ENCODE assay signal across 22 mouse cellular contexts in the genomic region with DNA sequence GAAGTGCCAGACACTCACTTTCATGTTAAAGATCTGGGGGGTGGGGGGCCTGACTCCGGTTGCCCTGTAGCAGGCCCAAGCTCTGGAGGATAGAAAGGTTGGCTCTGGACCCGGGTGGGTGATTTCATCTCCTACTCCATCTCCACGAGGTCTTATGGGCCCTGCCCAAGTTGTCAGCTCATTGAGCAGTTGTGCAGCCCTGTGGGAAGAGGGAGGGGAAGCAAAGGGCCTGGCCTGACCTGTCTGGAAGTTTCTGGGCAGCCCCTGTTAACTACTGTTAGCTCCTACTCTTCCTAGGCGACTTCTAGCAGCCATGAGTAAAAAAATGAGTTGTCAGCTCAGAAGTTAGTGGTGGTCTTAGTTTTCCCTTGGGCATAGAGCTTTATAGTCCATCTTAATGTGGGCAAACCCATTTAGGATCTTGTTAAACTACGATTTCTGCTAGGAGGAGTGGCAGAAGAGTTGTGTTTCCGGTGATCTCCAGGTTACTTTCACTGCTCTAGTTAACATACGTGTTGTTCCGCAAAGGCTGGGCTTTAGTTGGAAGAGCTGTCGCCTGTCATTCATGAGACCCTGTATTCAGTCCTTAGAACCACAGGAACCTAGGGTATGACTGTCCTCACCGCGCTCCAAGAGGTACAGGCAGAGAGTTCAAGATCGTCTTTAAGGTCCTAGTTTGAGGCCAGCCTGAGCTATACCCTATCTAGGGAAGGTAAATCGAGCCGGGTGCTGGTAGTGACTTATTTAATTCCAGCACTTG. TPM values are rescaled to one million over a fixed set of nuclear protein-coding genes. Genes with fewer than 3 reads are reported as not detected.
DNase-seq lines count a peak whose midpoint lies in the region; ATAC-seq lines count a peak whose summit lies in the region.
"Had no signal": no experiment of that assay in that cellular context is flagged by ENCODE, and none has a peak within 500 bp of the region (broad histone marks: within the 10 kb centered on the region; RNA-seq: fewer than 3 reads in every experiment).

No protein-coding gene starts in this region.

- H3K4me3 ChIP-seq in forebrain, embryonic 13.5 days, result no peak overlapping the region
- H3K4me3 ChIP-seq in forebrain, embryonic 11.5 days (ENCODE audit: low read depth, low read length), result no peak overlapping the region
- 0 out of 2 replicates have a peak overlapping the region, but pooled peaks have one; percentile 4 for H3K4me3 ChIP-seq in midbrain, embryonic 12.5 days
- no peak overlapping the region for H3K4me3 ChIP-seq in midbrain, embryonic 11.5 days (ENCODE audit: low read depth, low read length)
- peak overlapping the region; percentile 83 for H3K4me3 ChIP-seq in liver, embryonic 13.5 days (replicated peaks)
- H3K4me3 ChIP-seq: embryonic facial prominence, embryonic 15.5 days; left cerebral cortex, adult 2 months; limb, embryonic 13.5 days; neural tube, embryonic 13.5 days had no signal

- DNase-seq in forebrain, embryonic 11.5 days (ENCODE audit: low spot score), result no peak
- no peak for DNase-seq in midbrain, embryonic 11.5 days (ENCODE audit: low spot score, missing footprints)
- no peak for DNase-seq in liver, embryonic 13.5 days
- DNase-seq in embryo, embryonic 9.5 days (ENCODE audit: extremely low spot score), result no peak
- no peak for DNase-seq in kidney, adult 8-10 months
- DNase-seq in adrenal gland, postnatal 36 days, result no peak
- DNase-seq: cerebellum, adult 18-20 months; forebrain, postnatal 0 days; gastrocnemius, postnatal 25 days; heart, postnatal 4 days; thymus, postnatal 14 days had no signal

- no peak overlapping the region for H3K4me2 ChIP-seq in forebrain, embryonic 13.5 days
- H3K4me2 ChIP-seq in forebrain, embryonic 11.5 days (ENCODE audit: low read depth, low read length, severe bottlenecking), result no peak overlapping the region
- H3K4me2 ChIP-seq in midbrain, embryonic 12.5 days (replicated peaks), result no peak overlapping the region
- no peak overlapping the region for H3K4me2 ChIP-seq in midbrain, embryonic 11.5 days
- peak overlapping the region; percentile 78 for H3K4me2 ChIP-seq in liver, embryonic 13.5 days
- H3K4me2 ChIP-seq: embryonic facial prominence, embryonic 15.5 days; limb, embryonic 13.5 days; neural tube, embryonic 13.5 days had no signal

- H3K27me3 ChIP-seq in forebrain, embryonic 13.5 days, result no peaks in the 10 kb centered on the region
- H3K27me3 ChIP-seq in forebrain, embryonic 11.5 days (ENCODE audit: control insufficient read depth, insufficient read depth, low read length), result no peaks in the 10 kb centered on the region
- 0 out of 2 replicates have a peak, but pooled peaks cover 4% of the 10 kb centered on the region for H3K27me3 ChIP-seq in midbrain, embryonic 12.5 days
- no peaks in the 10 kb centered on the region for H3K27me3 ChIP-seq in midbrain, embryonic 11.5 days (ENCODE audit: control insufficient read depth, insufficient read depth, low read length)
- peaks cover 24% of the 10 kb centered on the region for H3K27me3 ChIP-seq in liver, embryonic 13.5 days
- H3K27me3 ChIP-seq: embryonic facial prominence, embryonic 15.5 days; neural tube, embryonic 13.5 days had no signal

- no peaks in the 10 kb centered on the region for H3K9me3 ChIP-seq in forebrain, embryonic 13.5 days (replicated peaks)
- H3K9me3 ChIP-seq in forebrain, embryonic 11.5 days (ENCODE audit: control insufficient read depth, low read length), result no peaks in the 10 kb centered on the region
- no peaks in the 10 kb centered on the region for H3K9me3 ChIP-seq in midbrain, embryonic 12.5 days
- no peaks in the 10 kb centered on the region for H3K9me3 ChIP-seq in midbrain, embryonic 11.5 days (ENCODE audit: control insufficient read depth, low read length)
- H3K9me3 ChIP-seq in liver, embryonic 13.5 days (replicated peaks), result no peaks in the 10 kb centered on the region
- H3K9me3 ChIP-seq: embryonic facial prominence, embryonic 15.5 days; limb, embryonic 13.5 days; neural tube, embryonic 13.5 days had no signal

- no peak for ATAC-seq in forebrain, embryonic 13.5 days
- ATAC-seq in forebrain, embryonic 11.5 days (replicated peaks; ENCODE audit: low FRiP score), result no peak
- ATAC-seq in midbrain, embryonic 12.5 days (ENCODE audit: low FRiP score, low read depth), result no peak
- ATAC-seq in midbrain, embryonic 11.5 days (ENCODE audit: low FRiP score), result no peak
- ATAC-seq in liver, embryonic 13.5 days (ENCODE audit: low read depth), result peak; percentile 6
- ATAC-seq: forebrain, postnatal 0 days; inflammation-experienced regulatory T-cells, adult 6 months had no signal

- H3K4me1 ChIP-seq in forebrain, embryonic 13.5 days, result peaks cover 26% of the 10 kb centered on the region
- peaks cover 15% of the 10 kb centered on the region for H3K4me1 ChIP-seq in forebrain, embryonic 11.5 days (replicated peaks; ENCODE audit: control insufficient read depth, insufficient read depth, low read length)
- peaks cover 25% of the 10 kb centered on the region for H3K4me1 ChIP-seq in midbrain, embryonic 12.5 days
- H3K4me1 ChIP-seq in midbrain, embryonic 11.5 days (ENCODE audit: control insufficient read depth, insufficient read depth, low read length), result peaks cover 20% of the 10 kb centered on the region
- peaks cover 49% of the 10 kb centered on the region for H3K4me1 ChIP-seq in liver, embryonic 13.5 days (replicated peaks)

- H3K36me3 ChIP-seq in forebrain, embryonic 13.5 days (ENCODE audit: poor library complexity, severe bottlenecking), result peaks cover 25% of the 10 kb centered on the region
- peaks cover 9% of the 10 kb centered on the region for H3K36me3 ChIP-seq in forebrain, embryonic 11.5 days (ENCODE audit: control insufficient read depth, insufficient read depth, low read length)
- peaks cover 16% of the 10 kb centered on the region for H3K36me3 ChIP-seq in midbrain, embryonic 12.5 days
- H3K36me3 ChIP-seq in midbrain, embryonic 11.5 days (ENCODE audit: control insufficient read depth, insufficient read depth, low read length), result peaks cover 12% of the 10 kb centered on the region
- H3K36me3 ChIP-seq in liver, embryonic 13.5 days, result peaks cover 32% of the 10 kb centered on the region

- H3K9ac ChIP-seq in forebrain, embryonic 13.5 days, result no peak overlapping the region
- H3K9ac ChIP-seq in forebrain, embryonic 11.5 days (ENCODE audit: low read length), result no peak overlapping the region
- H3K9ac ChIP-seq in midbrain, embryonic 12.5 days (replicated peaks), result no peak overlapping the region
- no peak overlapping the region for H3K9ac ChIP-seq in midbrain, embryonic 11.5 days (ENCODE audit: low read length)
- peak overlapping the region; percentile 96 for H3K9ac ChIP-seq in liver, embryonic 13.5 days
- H3K9ac ChIP-seq: embryonic facial prominence, embryonic 15.5 days; forebrain, postnatal 0 days; limb, embryonic 13.5 days; neural tube, embryonic 13.5 days had no signal

- WGBS in forebrain, embryonic 13.5 days, result 82% methylated on average over 14 of the region's 14 CpGs
- 79% methylated on average over 14 of the region's 14 CpGs for WGBS in forebrain, embryonic 11.5 days
- WGBS in midbrain, embryonic 12.5 days, result 79% methylated on average over 14 of the region's 14 CpGs
- 77% methylated on average over 14 of the region's 14 CpGs for WGBS in midbrain, embryonic 11.5 days
- WGBS in liver, embryonic 13.5 days (ENCODE audit: insufficient replicate concordance), result 59% methylated on average over 14 of the region's 14 CpGs

- H3K27ac ChIP-seq in forebrain, embryonic 13.5 days, result 0 out of 2 replicates have a peak overlapping the region, but pooled peaks have one; percentile 10
- H3K27ac ChIP-seq in forebrain, embryonic 11.5 days (ENCODE audit: low read depth, low read length), result no peak overlapping the region
- H3K27ac ChIP-seq in midbrain, embryonic 12.5 days (replicated peaks), result no peak overlapping the region; the same call in 1 of the 2 replicates
- no peak overlapping the region for H3K27ac ChIP-seq in midbrain, embryonic 11.5 days (ENCODE audit: low read depth, low read length)
- H3K27ac ChIP-seq in liver, embryonic 13.5 days, result peak overlapping the region; percentile 95
- H3K27ac ChIP-seq: embryonic facial prominence, embryonic 15.5 days; left cerebral cortex, adult 2 months; limb, embryonic 13.5 days; macrophage; neural tube, embryonic 13.5 days had no signal

RNA-seq across cellular contexts. Expression of gene Ube2c, which starts 3.7 kb away (rescaled TPM):
- 476 and 507 TPM in 2 replicates for polyA plus RNA-seq in forebrain, embryonic 13.5 days (2015; fragmentation: Nextera tagmentation; extraction: Ambion mirVana)
- polyA plus RNA-seq in forebrain, embryonic 11.5 days (2014; fragmentation: Nextera tagmentation; extraction: Ambion mirVana), result 677 and 686 TPM in 2 replicates
- polyA plus RNA-seq in midbrain, embryonic 12.5 days (2016; fragmentation: Nextera tagmentation; extraction: Ambion mirVana), result 438 and 455 TPM in 2 replicates
- 520 and 544 TPM in 2 replicates for polyA plus RNA-seq in midbrain, embryonic 11.5 days (2014; fragmentation: Nextera tagmentation; extraction: Ambion mirVana)
- polyA plus RNA-seq in liver, embryonic 13.5 days (2015; fragmentation: Nextera tagmentation; extraction: Ambion mirVana), result 762 and 764 TPM in 2 replicates
- 10 to 100 TPM in 1 of 2 experiments, 1 to 10 TPM in 1; 7.0 to 10.4 TPM for total RNA-seq in adrenal gland, postnatal 36 days (2021)

RNA-seq across cellular contexts. Expression of gene Tnnc2, which starts 6.4 kb away (rescaled TPM):
- polyA plus RNA-seq in forebrain, embryonic 13.5 days (2015; fragmentation: Nextera tagmentation; extraction: Ambion mirVana), result not detected in 2 replicates
- not detected in 2 replicates for polyA plus RNA-seq in forebrain, embryonic 11.5 days (2014; fragmentation: Nextera tagmentation; extraction: Ambion mirVana)
- polyA plus RNA-seq in midbrain, embryonic 12.5 days (2016; fragmentation: Nextera tagmentation; extraction: Ambion mirVana), result 0.52 and 0.77 TPM in 2 replicates
- not detected in 2 replicates for polyA plus RNA-seq in midbrain, embryonic 11.5 days (2014; fragmentation: Nextera tagmentation; extraction: Ambion mirVana)
- 5.1 and 8.4 TPM in 2 replicates for polyA plus RNA-seq in liver, embryonic 13.5 days (2015; fragmentation: Nextera tagmentation; extraction: Ambion mirVana)
- under 1 TPM in 1 of 2 experiments, not detected in 1; 0.53 TPM for total RNA-seq in adrenal gland, postnatal 36 days (2021)
- total RNA-seq: common myeloid progenitor, adult 5-6 weeks; layer of hippocampus, adult 18-20 months; midbrain, postnatal 0 days had no signal
- polyA plus RNA-seq: inflammation-experienced regulatory T-cells, adult 6 months; macrophage had no signal

RNA-seq across cellular contexts. Expression of gene Snx21, which starts 12.2 kb away (rescaled TPM):
- 14.7 and 15.4 TPM in 2 replicates for polyA plus RNA-seq in forebrain, embryonic 13.5 days (2015; fragmentation: Nextera tagmentation; extraction: Ambion mirVana)
- polyA plus RNA-seq in forebrain, embryonic 11.5 days (2014; fragmentation: Nextera tagmentation; extraction: Ambion mirVana), result 13.1 and 13.2 TPM in 2 replicates
- 14.4 and 18.3 TPM in 2 replicates for polyA plus RNA-seq in midbrain, embryonic 12.5 days (2016; fragmentation: Nextera tagmentation; extraction: Ambion mirVana)
- polyA plus RNA-seq in midbrain, embryonic 11.5 days (2014; fragmentation: Nextera tagmentation; extraction: Ambion mirVana), result 10.4 and 11.7 TPM in 2 replicates
- polyA plus RNA-seq in liver, embryonic 13.5 days (2015; fragmentation: Nextera tagmentation; extraction: Ambion mirVana), result 4.1 TPM in 2 replicates
- 10 to 100 TPM; 29.2 to 35.3 TPM for total RNA-seq in adrenal gland, postnatal 36 days (2021)

RNA-seq across cellular contexts. Expression of gene Dnttip1, which starts 27.6 kb away (rescaled TPM):
- polyA plus RNA-seq in forebrain, embryonic 13.5 days (2015; fragmentation: Nextera tagmentation; extraction: Ambion mirVana), result 75.2 and 80.2 TPM in 2 replicates
- polyA plus RNA-seq in forebrain, embryonic 11.5 days (2014; fragmentation: Nextera tagmentation; extraction: Ambion mirVana), result 80.3 and 80.4 TPM in 2 replicates
- polyA plus RNA-seq in midbrain, embryonic 12.5 days (2016; fragmentation: Nextera tagmentation; extraction: Ambion mirVana), result 87.6 and 90.0 TPM in 2 replicates
- 75.9 and 82.5 TPM in 2 replicates for polyA plus RNA-seq in midbrain, embryonic 11.5 days (2014; fragmentation: Nextera tagmentation; extraction: Ambion mirVana)
- polyA plus RNA-seq in liver, embryonic 13.5 days (2015; fragmentation: Nextera tagmentation; extraction: Ambion mirVana), result 47.3 and 49.8 TPM in 2 replicates
- total RNA-seq in adrenal gland, postnatal 36 days (2021), result 10 to 100 TPM; 39.8 to 44.2 TPM

RNA-seq across cellular contexts. Expression of gene Wfdc3, which starts 27.7 kb away (rescaled TPM):
- polyA plus RNA-seq in forebrain, embryonic 13.5 days (2015; fragmentation: Nextera tagmentation; extraction: Ambion mirVana), result 0.92 and 1.4 TPM in 2 replicates
- 0.71 and 0.91 TPM in 2 replicates for polyA plus RNA-seq in forebrain, embryonic 11.5 days (2014; fragmentation: Nextera tagmentation; extraction: Ambion mirVana)
- polyA plus RNA-seq in midbrain, embryonic 12.5 days (2016; fragmentation: Nextera tagmentation; extraction: Ambion mirVana), result 0.93 and 1.1 TPM in 2 replicates
- 0.66 and 0.85 TPM in 2 replicates for polyA plus RNA-seq in midbrain, embryonic 11.5 days (2014; fragmentation: Nextera tagmentation; extraction: Ambion mirVana)
- 0.93 and 1.0 TPM in 2 replicates for polyA plus RNA-seq in liver, embryonic 13.5 days (2015; fragmentation: Nextera tagmentation; extraction: Ambion mirVana)
- under 1 TPM; 0.26 to 0.36 TPM for total RNA-seq in adrenal gland, postnatal 36 days (2021)
- total RNA-seq: gastrocnemius, postnatal 25 days had no signal
- polyA plus RNA-seq: inflammation-experienced regulatory T-cells, adult 6 months; macrophage had no signal

Comparison
In these comparisons a context has a peak if more than half of its experiments do, and no peak if none do; other contexts are left out.
1. H3K27ac ChIP-seq: peak in forebrain, embryonic 13.5 days (single experiment) and liver, embryonic 13.5 days (single experiment); none in forebrain, embryonic 11.5 days (single experiment), midbrain, embryonic 12.5 days (single experiment) and midbrain, embryonic 11.5 days (single experiment).
2. H3K4me3 ChIP-seq: peak in midbrain, embryonic 12.5 days (single experiment) and liver, embryonic 13.5 days (single experiment); none in forebrain, embryonic 13.5 days (single experiment), forebrain, embryonic 11.5 days (single experiment) and midbrain, embryonic 11.5 days (single experiment).